Mouse (Mus musculus) G1E (cell line): ENCODE results near the gene Pzp.

Experiments used
- CTCF ChIP-seq: IDR thresholded peaks from 2 replicates; pipeline ENCODE4 v1.5.1; 2012; ENCODE audit warnings: low read depth, low read length, inconsistent platforms, mixed read lengths
- GATA1 ChIP-seq: IDR thresholded peaks from 2 replicates; pipeline ENCODE4 v1.6.1; 2012; ENCODE audit warnings: borderline replicate concordance, low read length, inconsistent platforms, mixed read lengths
- GATA2 ChIP-seq: IDR thresholded peaks from 2 replicates; pipeline ENCODE4 v1.6.1; 2012; ENCODE audit warnings: low read depth, low read length, inconsistent platforms, borderline replicate concordance
- POLR2AphosphoS5 ChIP-seq: IDR thresholded peaks from 2 replicates; pipeline ENCODE4 v1.6.1; 2012; ENCODE audit warnings: low read depth, low read length, inconsistent platforms; ENCODE audit not compliant: insufficient replicate concordance
- TAL1 ChIP-seq: conservative IDR thresholded peaks from 2 replicates; pipeline ENCODE4 v1.6.1; 2012; ENCODE audit warnings: low read depth, low read length, inconsistent platforms, mixed read lengths

DNA sequence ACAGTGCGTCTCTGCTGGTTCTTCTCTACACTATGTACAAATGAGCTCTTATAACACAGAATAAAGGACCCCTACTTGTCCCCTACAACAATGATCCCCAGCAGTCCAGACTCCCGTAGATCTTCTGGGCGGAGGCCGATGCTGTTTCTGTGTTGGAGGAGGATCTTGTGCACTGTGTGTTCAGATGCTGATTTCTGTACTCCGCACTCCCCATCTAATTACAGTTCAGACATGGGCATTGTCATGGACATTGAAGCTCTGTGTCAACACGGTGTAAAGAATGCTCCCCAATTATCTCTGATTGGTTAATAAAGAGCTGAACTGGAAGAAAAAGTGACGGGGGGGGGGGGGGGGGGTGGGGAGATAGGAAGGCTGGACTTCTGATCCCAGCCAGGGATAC lies 60.5 kb downstream of the Pzp start:
- TF ChIP-seq CTCF = no peak
- TF ChIP-seq GATA2 = no peak
- no peak for TF ChIP-seq POLR2AphosphoS5
- no peak for TF ChIP-seq TAL1
- no peak for TF ChIP-seq GATA1
